Mouse (Mus musculus): ENCODE results near the gene Cops6. TPM values are rescaled to one million over a fixed set of nuclear protein-coding genes. Genes with fewer than 3 reads are reported as not detected.

Gene Cops6
- 272 and 292 TPM in 2 replicates for polyA plus RNA-seq (2014; fragmentation: Nextera tagmentation; extraction: Ambion mirVana)

GRCm38 (mm10) chr5:138160842-138161665 is at the start of gene Cops6:
Gene Cops6, plus strand, starts transcription at chr5:138161071.
- 1% methylated on average over 42 of the region's 42 CpGs for WGBS

GRCm38 (mm10) chr5:138116255-138117198 is 44.3 kb upstream of the Cops6 start, which contains the start of gene Zscan21:
Gene Zscan21, plus strand, starts transcription at chr5:138116903.
- Histone ChIP-seq H3K9me3 (replicated peaks; ENCODE audit: control insufficient read depth, low read length) (no peaks in the 10 kb centered on the region), H3K27ac (replicated peaks; ENCODE audit: low read depth, low read length) (peak within 1 kb of the TSS; percentile 86), H3K36me3 (replicated peaks; ENCODE audit: control insufficient read depth, insufficient read depth, low read depth, low read length) (no peaks in the 10 kb centered on the region), H3K4me1 (ENCODE audit: control insufficient read depth, insufficient read depth, low read length) (no peaks in the 10 kb centered on the region), H3K27me3 (ENCODE audit: control insufficient read depth, insufficient read depth, low read length) (no peaks in the 10 kb centered on the region), H3K4me2 (ENCODE audit: low read depth, low read length) (peak within 1 kb of the TSS; percentile 59), H3K9ac (replicated peaks; ENCODE audit: low read length) (peak within 1 kb of the TSS; percentile 81), H3K4me3 (ENCODE audit: low read depth, low read length) (peak within 1 kb of the TSS; percentile 69)
- 8% methylated on average over 38 of the region's 38 CpGs for WGBS
- ATAC-seq (replicated peaks; ENCODE audit: insufficient number of reproducible peaks, low FRiP score, low TSS enrichment, low read depth) (peak; percentile 95), DNase-seq (ENCODE audit: low spot score) (peak; percentile 95)

More at GRCm38 (mm10) chr5:138160842-138161665, at the start of gene Cops6:
- H3K27me3 ChIP-seq (ENCODE audit: control insufficient read depth, insufficient read depth, low read length): no peaks in the 10 kb centered on the region
- H3K4me3 ChIP-seq (ENCODE audit: low read depth, low read length): peak within 1 kb of the TSS; percentile 71
- H3K9me3 ChIP-seq (replicated peaks; ENCODE audit: control insufficient read depth, low read length): no peaks in the 10 kb centered on the region
- peak; percentile 96 for ATAC-seq (replicated peaks; ENCODE audit: insufficient number of reproducible peaks, low FRiP score, low TSS enrichment, low read depth)
- peaks cover 12% of the 10 kb centered on the region for H3K36me3 ChIP-seq (replicated peaks; ENCODE audit: control insufficient read depth, insufficient read depth, low read depth, low read length)
- peak within 1 kb of the TSS; percentile 22; the same call in 1 of the 2 replicates for H3K27ac ChIP-seq (replicated peaks; ENCODE audit: low read depth, low read length)
- peak; percentile 96 for DNase-seq (ENCODE audit: low spot score)
- no peaks in the 10 kb centered on the region for H3K4me1 ChIP-seq (ENCODE audit: control insufficient read depth, insufficient read depth, low read length)
- H3K4me2 ChIP-seq (ENCODE audit: low read depth, low read length): peak within 1 kb of the TSS; percentile 47
- H3K9ac ChIP-seq (replicated peaks; ENCODE audit: low read length): peak within 1 kb of the TSS; percentile 84

- 0 out of 2 replicates have a peak, but pooled peaks have one; percentile 20 for ATAC-seq (replicated peaks; ENCODE audit: insufficient number of reproducible peaks, low FRiP score, low TSS enrichment, low read depth)
- H3K4me3 ChIP-seq (ENCODE audit: low read depth, low read length): peak overlapping the region; percentile 69
- peak overlapping the region; percentile 81 for H3K9ac ChIP-seq (replicated peaks; ENCODE audit: low read length)
- H3K27me3 ChIP-seq (ENCODE audit: control insufficient read depth, insufficient read depth, low read length): no peaks in the 10 kb centered on the region
- no peaks in the 10 kb centered on the region for H3K36me3 ChIP-seq (replicated peaks; ENCODE audit: control insufficient read depth, insufficient read depth, low read depth, low read length)
- 7% methylated on average over 16 of the region's 16 CpGs for WGBS
- H3K4me1 ChIP-seq (ENCODE audit: control insufficient read depth, insufficient read depth, low read length): no peaks in the 10 kb centered on the region
- peak; percentile 15 for DNase-seq (ENCODE audit: low spot score)
- peak overlapping the region; percentile 86 for H3K27ac ChIP-seq (replicated peaks; ENCODE audit: low read depth, low read length)
- H3K9me3 ChIP-seq (replicated peaks; ENCODE audit: control insufficient read depth, low read length): no peaks in the 10 kb centered on the region
- H3K4me2 ChIP-seq (ENCODE audit: low read depth, low read length): peak overlapping the region; percentile 59
Measured at GRCm38 (mm10) chr5:138117199-138118015, 43.5 kb upstream of the Cops6 start.

DNA sequence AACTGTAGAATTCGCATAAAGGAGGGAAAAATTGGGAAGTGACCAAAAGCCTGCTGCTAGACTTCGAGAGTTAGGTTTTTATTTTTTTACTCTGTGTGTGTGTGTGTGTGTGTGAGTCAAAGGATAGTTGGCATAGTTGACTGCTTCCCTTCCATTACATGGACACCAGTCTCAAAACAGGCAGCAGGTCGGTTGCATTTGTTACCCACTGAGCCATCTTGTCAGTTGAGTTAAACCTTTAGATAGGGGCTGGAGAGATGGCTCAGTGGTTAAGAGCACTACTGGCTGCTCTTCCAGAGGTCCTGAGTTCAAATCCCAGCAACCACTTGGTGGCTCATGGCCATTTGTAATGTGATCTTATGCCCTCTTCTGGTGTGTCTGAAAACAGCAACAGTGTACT is 42.8 kb upstream of the Cops6 start:
- WGBS: 77% methylated on average over 3 of the region's 3 CpGs
- Histone ChIP-seq H3K27me3 (ENCODE audit: control insufficient read depth, insufficient read depth, low read length) (no peaks in the 10 kb centered on the region), H3K4me2 (ENCODE audit: low read depth, low read length) (peak overlapping the region; percentile 59), H3K4me3 (ENCODE audit: low read depth, low read length) (peak overlapping the region; percentile 69), H3K9me3 (replicated peaks; ENCODE audit: control insufficient read depth, low read length) (no peaks in the 10 kb centered on the region), H3K36me3 (replicated peaks; ENCODE audit: control insufficient read depth, insufficient read depth, low read depth, low read length) (no peaks in the 10 kb centered on the region), H3K4me1 (ENCODE audit: control insufficient read depth, insufficient read depth, low read length) (no peaks in the 10 kb centered on the region), H3K27ac (replicated peaks; ENCODE audit: low read depth, low read length) (no peak overlapping the region; the same call in 1 of the 2 replicates), H3K9ac (replicated peaks; ENCODE audit: low read length) (peak overlapping the region; percentile 81)
- no peak for ATAC-seq (replicated peaks; ENCODE audit: insufficient number of reproducible peaks, low FRiP score, low TSS enrichment, low read depth)
- no peak for DNase-seq (ENCODE audit: low spot score)

- no peak overlapping the region for H3K4me2 ChIP-seq (ENCODE audit: low read depth, low read length)
- 90% methylated on average over 5 of the region's 5 CpGs for WGBS
- H3K27ac ChIP-seq (replicated peaks; ENCODE audit: low read depth, low read length): no peak overlapping the region
- H3K9me3 ChIP-seq (replicated peaks; ENCODE audit: control insufficient read depth, low read length): no peaks in the 10 kb centered on the region
- H3K4me3 ChIP-seq (ENCODE audit: low read depth, low read length): no peak overlapping the region
- DNase-seq (ENCODE audit: low spot score) (no peak), ATAC-seq (replicated peaks; ENCODE audit: insufficient number of reproducible peaks, low FRiP score, low TSS enrichment, low read depth) (no peak)
- H3K4me1 ChIP-seq (ENCODE audit: control insufficient read depth, insufficient read depth, low read length): no peaks in the 10 kb centered on the region
- H3K27me3 ChIP-seq (ENCODE audit: control insufficient read depth, insufficient read depth, low read length): no peaks in the 10 kb centered on the region
- peaks cover 27% of the 10 kb centered on the region for H3K36me3 ChIP-seq (replicated peaks; ENCODE audit: control insufficient read depth, insufficient read depth, low read depth, low read length)
- H3K9ac ChIP-seq (replicated peaks; ENCODE audit: low read length): no peak overlapping the region
Measured at GRCm38 (mm10) chr5:138132425-138133064, 28.3 kb upstream of the Cops6 start.

GRCm38 (mm10) chr5:138137257-138137656 is 23.6 kb upstream of the Cops6 start:
- no peak for ATAC-seq (replicated peaks; ENCODE audit: insufficient number of reproducible peaks, low FRiP score, low TSS enrichment, low read depth)

More at GRCm38 (mm10) chr5:138137257-138137656, 23.6 kb upstream of the Cops6 start:
- no peak overlapping the region for H3K4me2 ChIP-seq (ENCODE audit: low read depth, low read length)
- no peak overlapping the region for H3K9ac ChIP-seq (replicated peaks; ENCODE audit: low read length)
- WGBS: 87% methylated on average over 4 of the region's 4 CpGs
- H3K9me3 ChIP-seq (replicated peaks; ENCODE audit: control insufficient read depth, low read length): no peaks in the 10 kb centered on the region
- H3K27ac ChIP-seq (replicated peaks; ENCODE audit: low read depth, low read length): no peak overlapping the region
- no peaks in the 10 kb centered on the region for H3K27me3 ChIP-seq (ENCODE audit: control insufficient read depth, insufficient read depth, low read length)
- H3K36me3 ChIP-seq (replicated peaks; ENCODE audit: control insufficient read depth, insufficient read depth, low read depth, low read length): peaks cover 19% of the 10 kb centered on the region
- no peak for DNase-seq (ENCODE audit: low spot score)
- no peak overlapping the region for H3K4me3 ChIP-seq (ENCODE audit: low read depth, low read length)
- H3K4me1 ChIP-seq (ENCODE audit: control insufficient read depth, insufficient read depth, low read length): no peaks in the 10 kb centered on the region
